Mouse (Mus musculus): ENCODE measurements around the gene Col6a6. TPM values are rescaled to one million over a fixed set of nuclear protein-coding genes. Genes with fewer than 3 reads are reported as not detected.

The Col6a6 gene
- polyA plus RNA-seq, 1 experiment from 2014 or later: 0.29 TPM

DNA sequence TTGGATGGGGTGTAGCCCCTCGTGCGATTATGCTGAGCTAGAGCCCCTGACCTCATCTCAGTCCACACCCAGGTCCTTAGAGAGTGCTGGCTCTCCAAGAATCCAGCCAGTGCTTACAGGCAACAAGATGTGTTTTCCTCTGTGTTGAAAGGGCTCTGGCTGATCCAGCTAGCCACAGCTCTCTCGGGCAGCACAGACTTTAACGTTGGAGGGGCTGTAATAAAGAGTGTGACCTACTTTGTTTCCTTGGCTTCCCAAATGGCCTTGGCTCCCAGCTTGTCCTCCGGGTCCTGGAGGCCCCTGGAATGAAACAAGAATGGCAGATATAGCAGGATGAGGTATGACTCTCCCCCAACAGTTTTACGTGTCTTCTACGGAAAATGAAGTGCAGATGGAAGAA, 96.0 kb downstream of the Col6a6 start:
- Histone ChIP-seq H3K36me3 (no peaks in the 10 kb centered on the region), H3K4me1 (replicated peaks) (peaks cover 16% of the 10 kb centered on the region; the same call in 1 of the 2 replicates), H3K27ac (replicated peaks) (no peak overlapping the region), H3K9ac (no peak overlapping the region), H3K4me2 (no peak overlapping the region), H3K4me3 (no peak overlapping the region), H3K27me3 (no peaks in the 10 kb centered on the region), H3K9me3 (no peaks in the 10 kb centered on the region)
- WGBS: 69% methylated on average over 7 of the region's 7 CpGs
- ATAC-seq (ENCODE audit: low FRiP score, low read depth): no peak

- ATAC-seq (ENCODE audit: low FRiP score, low read depth): no peak
These were observed 107.5 kb downstream of the Col6a6 start for GRCm38 (mm10) chr9:105720430-105720829.

GRCm38 (mm10) chr9:105719851-105720395, 108.0 kb downstream of the Col6a6 start:
- H3K27ac ChIP-seq (replicated peaks): no peak overlapping the region
- WGBS: 30% methylated on average over 5 of the region's 5 CpGs
- no peaks in the 10 kb centered on the region for H3K27me3 ChIP-seq
- H3K9ac ChIP-seq: no peak overlapping the region
- H3K4me1 ChIP-seq (replicated peaks): 0 out of 2 replicates have a peak, but pooled peaks cover 5% of the 10 kb centered on the region
- H3K4me2 ChIP-seq: no peak overlapping the region
- H3K9me3 ChIP-seq: no peaks in the 10 kb centered on the region
- no peaks in the 10 kb centered on the region for H3K36me3 ChIP-seq
- H3K4me3 ChIP-seq: no peak overlapping the region
- no peak for ATAC-seq (ENCODE audit: low FRiP score, low read depth)

More at GRCm38 (mm10) chr9:105720430-105720829, 107.5 kb downstream of the Col6a6 start:
- Histone ChIP-seq H3K4me3 (no peak overlapping the region), H3K36me3 (no peaks in the 10 kb centered on the region), H3K27ac (replicated peaks) (no peak overlapping the region), H3K27me3 (no peaks in the 10 kb centered on the region), H3K9me3 (no peaks in the 10 kb centered on the region), H3K9ac (no peak overlapping the region), H3K4me1 (replicated peaks) (0 out of 2 replicates have a peak, but pooled peaks cover 5% of the 10 kb centered on the region), H3K4me2 (no peak overlapping the region)
- WGBS: 63% methylated on average over 4 of the region's 4 CpGs

GRCm38 (mm10) chr9:105719367-105719766, 108.6 kb downstream of the Col6a6 start:
- Histone ChIP-seq H3K27ac (replicated peaks) (no peak overlapping the region), H3K4me1 (replicated peaks) (0 out of 2 replicates have a peak, but pooled peaks cover 5% of the 10 kb centered on the region), H3K9me3 (no peaks in the 10 kb centered on the region), H3K27me3 (no peaks in the 10 kb centered on the region), H3K9ac (no peak overlapping the region), H3K4me3 (no peak overlapping the region), H3K36me3 (no peaks in the 10 kb centered on the region), H3K4me2 (no peak overlapping the region)
- 79% methylated on average over 7 of the region's 7 CpGs for WGBS
- no peak for ATAC-seq (ENCODE audit: low FRiP score, low read depth)

DNA sequence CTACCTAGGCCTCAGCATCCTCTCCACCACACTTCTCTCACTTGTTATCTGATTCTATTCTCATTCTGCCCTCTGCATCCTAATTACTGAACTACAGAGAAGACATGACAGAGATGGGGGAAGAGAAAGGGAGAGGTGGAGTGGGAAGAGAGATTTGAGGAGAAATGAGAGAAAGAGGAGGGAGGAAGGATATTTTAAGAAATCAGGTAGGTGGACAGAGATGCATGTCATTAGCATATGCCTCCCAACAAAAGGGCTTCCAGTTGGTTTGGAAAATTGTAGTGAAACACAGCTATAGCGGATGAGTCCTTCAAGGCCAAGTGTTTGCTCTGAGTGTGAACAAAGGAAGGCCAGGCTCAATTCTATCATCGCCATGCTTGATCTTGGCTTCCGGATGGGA, 115.9 kb downstream of the Col6a6 start:
- Histone ChIP-seq H3K27ac (replicated peaks) (no peak overlapping the region), H3K4me2 (no peak overlapping the region), H3K36me3 (no peaks in the 10 kb centered on the region), H3K4me1 (replicated peaks) (no peaks in the 10 kb centered on the region), H3K9me3 (no peaks in the 10 kb centered on the region), H3K4me3 (no peak overlapping the region), H3K27me3 (no peaks in the 10 kb centered on the region), H3K9ac (no peak overlapping the region)
- 90% methylated on average over 3 of the region's 3 CpGs for WGBS
- ATAC-seq (ENCODE audit: low FRiP score, low read depth): no peak

DNA sequence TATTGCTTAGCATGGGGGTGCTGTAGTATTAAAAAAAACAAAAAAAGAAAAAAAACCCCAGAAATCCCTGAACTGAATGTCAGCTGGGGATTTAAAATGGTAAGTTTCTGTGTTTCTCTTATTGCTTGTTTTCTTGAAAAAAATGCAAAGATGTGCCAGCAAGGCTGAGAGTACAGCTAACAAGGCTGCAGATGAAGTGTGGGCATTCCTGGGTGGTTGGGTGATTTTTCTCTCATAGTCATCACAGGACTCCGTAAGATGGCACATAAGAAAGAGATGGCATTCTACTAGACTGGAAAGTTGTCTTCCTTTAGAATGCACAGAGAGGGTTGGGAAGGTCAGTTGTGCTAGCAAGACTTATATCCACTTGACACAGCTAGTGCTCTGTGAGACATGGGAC, 122.9 kb downstream of the Col6a6 start:
- Histone ChIP-seq H3K9me3 (no peaks in the 10 kb centered on the region), H3K27me3 (no peaks in the 10 kb centered on the region), H3K27ac (replicated peaks) (no peak overlapping the region), H3K4me2 (no peak overlapping the region), H3K9ac (no peak overlapping the region), H3K4me3 (no peak overlapping the region), H3K4me1 (replicated peaks) (0 out of 2 replicates have a peak, but pooled peaks cover 12% of the 10 kb centered on the region), H3K36me3 (no peaks in the 10 kb centered on the region)
- WGBS: 93% methylated on average over 1 of the region's 1 CpGs
- no peak for ATAC-seq (ENCODE audit: low FRiP score, low read depth)

GRCm38 (mm10) chr9:105704226-105704932, 123.6 kb downstream of the Col6a6 start:
- 65% methylated on average over 16 of the region's 16 CpGs for WGBS
- Histone ChIP-seq H3K36me3 (no peaks in the 10 kb centered on the region), H3K4me2 (no peak overlapping the region), H3K4me1 (replicated peaks) (0 out of 2 replicates have a peak, but pooled peaks cover 12% of the 10 kb centered on the region), H3K27ac (replicated peaks) (no peak overlapping the region), H3K27me3 (no peaks in the 10 kb centered on the region), H3K9ac (no peak overlapping the region), H3K9me3 (no peaks in the 10 kb centered on the region), H3K4me3 (no peak overlapping the region)
- no peak for ATAC-seq (ENCODE audit: low FRiP score, low read depth)

DNA sequence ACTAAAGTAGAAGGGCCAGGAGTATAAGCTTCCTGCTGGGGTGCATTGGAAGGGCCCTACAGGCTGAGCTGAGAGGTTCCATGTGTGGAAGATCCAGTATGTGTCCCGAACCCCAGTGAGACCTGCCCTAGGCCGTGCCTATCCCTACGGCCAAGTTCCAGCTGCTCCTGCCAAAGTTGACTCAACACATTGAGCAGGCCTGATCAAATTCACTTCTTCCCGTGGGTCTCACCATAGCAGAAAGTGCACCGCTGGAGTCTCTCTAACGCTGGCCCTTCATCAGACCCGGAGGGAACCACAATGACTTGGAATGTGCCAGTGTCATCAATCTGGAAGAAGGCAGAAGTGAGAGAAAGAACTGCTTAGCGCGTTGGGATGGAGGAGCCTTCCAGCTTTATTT, 126.0 kb downstream of the Col6a6 start:
- Histone ChIP-seq H3K4me1 (replicated peaks) (0 out of 2 replicates have a peak, but pooled peaks cover 29% of the 10 kb centered on the region), H3K9me3 (no peaks in the 10 kb centered on the region), H3K27me3 (no peaks in the 10 kb centered on the region), H3K36me3 (no peaks in the 10 kb centered on the region), H3K27ac (replicated peaks) (no peak overlapping the region), H3K4me2 (no peak overlapping the region), H3K9ac (no peak overlapping the region), H3K4me3 (no peak overlapping the region)
- 51% methylated on average over 9 of the region's 9 CpGs for WGBS
- no peak for ATAC-seq (ENCODE audit: low FRiP score, low read depth)

DNA sequence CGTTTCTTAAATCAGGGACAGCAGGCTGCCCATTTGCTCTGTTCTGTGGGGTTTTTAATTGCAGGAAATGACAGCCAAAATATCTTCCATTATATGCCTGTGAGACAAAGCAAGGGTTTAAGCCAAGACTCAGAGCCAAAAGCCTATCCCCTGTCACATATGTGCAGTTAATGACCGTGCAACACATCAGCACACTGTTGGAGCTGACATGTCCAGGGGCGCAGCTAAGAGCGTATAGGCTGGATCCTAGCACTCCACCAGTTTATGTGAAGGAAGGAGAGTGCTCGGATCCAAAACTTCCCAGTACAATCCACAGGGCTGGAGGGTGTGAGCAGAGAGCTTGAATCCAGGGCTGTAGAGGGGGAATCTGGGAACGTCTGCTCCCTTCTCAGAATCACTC, 127.3 kb downstream of the Col6a6 start:
- H3K4me3 ChIP-seq: no peak overlapping the region
- no peaks in the 10 kb centered on the region for H3K36me3 ChIP-seq
- WGBS: 71% methylated on average over 6 of the region's 6 CpGs
- ATAC-seq (ENCODE audit: low FRiP score, low read depth): peak; percentile 48; the same call in 1 of the 2 replicates
- no peaks in the 10 kb centered on the region for H3K9me3 ChIP-seq
- H3K27me3 ChIP-seq: no peaks in the 10 kb centered on the region
- 0 out of 2 replicates have a peak, but pooled peaks cover 29% of the 10 kb centered on the region for H3K4me1 ChIP-seq (replicated peaks)
- H3K9ac ChIP-seq: no peak overlapping the region
- no peak overlapping the region for H3K27ac ChIP-seq (replicated peaks)
- H3K4me2 ChIP-seq: no peak overlapping the region

DNA sequence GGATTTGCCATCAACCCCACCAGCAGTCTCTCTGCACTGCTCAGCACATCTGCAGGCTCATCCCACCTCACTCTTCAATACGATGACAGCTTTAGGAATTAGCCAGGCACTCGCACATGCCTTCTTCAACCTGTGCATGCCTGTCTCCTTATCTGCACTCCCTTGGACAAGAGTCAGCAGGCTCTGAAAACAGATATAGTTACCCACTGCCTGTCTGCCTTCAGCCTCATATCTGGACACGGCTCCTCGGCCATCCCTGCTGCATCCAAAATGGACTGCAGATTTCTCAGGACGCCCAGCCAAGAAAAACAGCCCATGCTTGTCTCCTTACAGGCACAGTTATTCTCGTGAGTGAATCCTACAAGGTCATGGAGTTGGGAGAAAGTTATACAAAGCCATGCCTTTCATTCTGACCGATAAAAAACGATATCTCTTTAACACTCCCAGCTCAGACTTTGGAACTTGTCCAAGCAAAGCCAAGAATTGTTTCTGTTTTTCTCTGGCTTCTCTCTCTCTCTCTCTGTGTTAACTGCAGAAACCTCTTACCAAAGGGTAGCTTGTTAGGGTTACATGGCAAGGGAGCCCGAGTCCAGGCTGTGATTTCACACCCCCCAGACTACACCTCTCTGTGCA, 130.1 kb downstream of the Col6a6 start:
- no peak for ATAC-seq (ENCODE audit: low FRiP score, low read depth)
- Histone ChIP-seq H3K36me3 (no peaks in the 10 kb centered on the region), H3K27ac (replicated peaks) (no peak overlapping the region; the same call in 1 of the 2 replicates), H3K27me3 (no peaks in the 10 kb centered on the region), H3K4me2 (no peak overlapping the region), H3K9ac (no peak overlapping the region), H3K9me3 (no peaks in the 10 kb centered on the region), H3K4me3 (no peak overlapping the region), H3K4me1 (replicated peaks) (0 out of 2 replicates have a peak, but pooled peaks cover 29% of the 10 kb centered on the region)
- WGBS: 72% methylated on average over 9 of the region's 9 CpGs

GRCm38 (mm10) chr9:105696818-105697564, 131.0 kb downstream of the Col6a6 start:
- Histone ChIP-seq H3K27ac (replicated peaks) (no peak overlapping the region), H3K36me3 (no peaks in the 10 kb centered on the region), H3K9ac (no peak overlapping the region)

More at GRCm38 (mm10) chr9:105696818-105697564, 131.0 kb downstream of the Col6a6 start:
- no peak overlapping the region for H3K4me2 ChIP-seq
- no peak for ATAC-seq (ENCODE audit: low FRiP score, low read depth)
- H3K4me3 ChIP-seq: no peak overlapping the region
- H3K4me1 ChIP-seq (replicated peaks): 0 out of 2 replicates have a peak, but pooled peaks cover 26% of the 10 kb centered on the region
- no peaks in the 10 kb centered on the region for H3K9me3 ChIP-seq
- 80% methylated on average over 7 of the region's 7 CpGs for WGBS
- H3K27me3 ChIP-seq: no peaks in the 10 kb centered on the region

Measured in hindbrain, embryonic 15.5 days (tissue).